Mouse (Mus musculus) embryonic facial prominence, embryonic 11.5 days (tissue): ENCODE data around the gene Gm14548. TPM values are rescaled to one million over a fixed set of nuclear protein-coding genes. Genes with fewer than 3 reads are reported as not detected.
"Not testable (repeated sequence)": the region's sequence is repeated elsewhere in the genome, so short reads cannot be mapped to it uniquely, and the experiment has no call there.

ENCODE experiments used
- ATAC-seq: fragments of 200-750 bp; cut with Nextera tagmentation; replicated peaks from 2 replicates; pipeline ENCODE4 v1.8.0; 2017; ENCODE audit warnings: low read depth; ENCODE audit not compliant: insufficient number of reproducible peaks, low FRiP score, low TSS enrichment
- DNase-seq: peaks from one replicate; pipeline ENCODE4 v3.0.0-alpha.2; 2015; ENCODE audit warnings: low spot score
- H3K27ac ChIP-seq: fragments of 300-500 bp; sonication (generic); replicated peaks from 2 replicates; pipeline ENCODE4 v1.5.1; 2014; ENCODE audit warnings: mild to moderate bottlenecking, low read depth, low read length, control low read depth
- H3K27me3 ChIP-seq: fragments of 300-500 bp; sonication (generic); 2 replicates; pipeline ENCODE4 v1.6.1; 2014; ENCODE audit warnings: mild to moderate bottlenecking, low read length, moderate library complexity, mixed read lengths; ENCODE audit not compliant: control insufficient read depth, insufficient read depth
- H3K36me3 ChIP-seq: fragments of 300-500 bp; sonication (generic); replicated peaks from 2 replicates; pipeline ENCODE4 v1.6.1; 2014; ENCODE audit warnings: low read depth, mild to moderate bottlenecking, low read length, moderate library complexity, mixed read lengths; ENCODE audit not compliant: control insufficient read depth, insufficient read depth
- H3K4me1 ChIP-seq: fragments of 300-500 bp; sonication (generic); 2 replicates; pipeline ENCODE4 v1.6.1; 2014; ENCODE audit warnings: low read length, mixed read lengths; ENCODE audit not compliant: control insufficient read depth, insufficient read depth
- H3K4me2 ChIP-seq: fragments of 300-500 bp; sonication (generic); 2 replicates; pipeline ENCODE4 v1.6.1; 2014; ENCODE audit warnings: low read depth, mild to moderate bottlenecking, control low read depth, low read length, moderate library complexity
- H3K4me3 ChIP-seq: fragments of 300-500 bp; sonication (generic); 2 replicates; pipeline ENCODE4 v1.5.1; 2014; ENCODE audit warnings: low read depth, low read length, control low read depth
- H3K9ac ChIP-seq: fragments of 300-500 bp; sonication (generic); replicated peaks from 2 replicates; pipeline ENCODE4 v1.6.1; 2014; ENCODE audit warnings: mild to moderate bottlenecking, control low read depth, low read length
- H3K9me3 ChIP-seq: fragments of 300-500 bp; sonication (generic); replicated peaks from 2 replicates; pipeline ENCODE4 v1.6.1; 2016; ENCODE audit warnings: mild to moderate bottlenecking, low read length, inconsistent platforms, mixed read lengths; ENCODE audit not compliant: control insufficient read depth
- WGBS: fragments of 180-500 bp; shearing (Covaris S2); extraction: QIAGEN DNeasy Blood & Tissue Kit; methylation state at CpG from one replicate; pipeline ENCODE4 v1.1.7; 2014; 5-methylcytosine and 5-hydroxymethylcytosine counted together
- polyA plus RNA-seq: library from polyadenylated mRNA; unstranded; fragments of >200 nt; fragmentation: Nextera tagmentation; extraction: Ambion mirVana; gene quantifications from 2 replicates; pipeline ENCODE4 v1.2.1, GENCODE M21; 2014

Gm14548 gene
- polyA plus RNA-seq = 0.11 TPM in 1 of 2 replicates, not detected in the other

GRCm38 (mm10) chr7:3898036-3898590 lies at the start of gene Gm14548:
Gm14548 (minus strand) TSS chr7:3898120.
- DNase-seq, H3K4me2 ChIP-seq, H3K27me3 ChIP-seq, H3K4me3 ChIP-seq, H3K36me3 ChIP-seq, H3K4me1 ChIP-seq, H3K9ac ChIP-seq, H3K27ac ChIP-seq, ATAC-seq, H3K9me3 ChIP-seq: not testable (repeated sequence)
- WGBS = 62% methylated on average over 3 of the region's 3 CpGs

- no peak for DNase-seq
These were observed 48.2 kb upstream of the Gm14548 start for GRCm38 (mm10) chr7:3946117-3946516.

GRCm38 (mm10) chr7:3940915-3941314 lies 43.0 kb upstream of the Gm14548 start:
- H3K27me3 ChIP-seq = no peaks in the 10 kb centered on the region
- H3K27ac ChIP-seq = no peak overlapping the region
- 74% methylated on average over 3 of the region's 3 CpGs for WGBS
- no peaks in the 10 kb centered on the region for H3K4me1 ChIP-seq
- H3K36me3 ChIP-seq = no peaks in the 10 kb centered on the region
- DNase-seq = no peak
- H3K9me3 ChIP-seq = no peaks in the 10 kb centered on the region
- H3K9ac ChIP-seq = no peak overlapping the region
- no peak overlapping the region for H3K4me3 ChIP-seq
- no peak for ATAC-seq
- H3K4me2 ChIP-seq = no peak overlapping the region

More at GRCm38 (mm10) chr7:3946117-3946516, 48.2 kb upstream of the Gm14548 start:
- no peaks in the 10 kb centered on the region for H3K27me3 ChIP-seq
- H3K4me3 ChIP-seq = no peak overlapping the region
- WGBS = 74% methylated on average over 4 of the region's 4 CpGs
- ATAC-seq = no peak
- H3K4me1 ChIP-seq = no peaks in the 10 kb centered on the region
- no peaks in the 10 kb centered on the region for H3K9me3 ChIP-seq
- no peak overlapping the region for H3K9ac ChIP-seq
- no peak overlapping the region for H3K4me2 ChIP-seq
- H3K27ac ChIP-seq = no peak overlapping the region
- no peaks in the 10 kb centered on the region for H3K36me3 ChIP-seq

- no peaks in the 10 kb centered on the region for H3K4me1 ChIP-seq
- no peak overlapping the region for H3K9ac ChIP-seq
- no peak overlapping the region for H3K4me2 ChIP-seq
- DNase-seq (no peak), ATAC-seq (no peak)
- no peaks in the 10 kb centered on the region for H3K27me3 ChIP-seq
- 62% methylated on average over 1 of the region's 1 CpGs for WGBS
- no peaks in the 10 kb centered on the region for H3K9me3 ChIP-seq
- no peak overlapping the region for H3K4me3 ChIP-seq
- H3K36me3 ChIP-seq = no peaks in the 10 kb centered on the region
- H3K27ac ChIP-seq = no peak overlapping the region
These were observed 42.1 kb upstream of the Gm14548 start for GRCm38 (mm10) chr7:3939866-3940525.

GRCm38 (mm10) chr7:3935473-3935872 lies 37.6 kb upstream of the Gm14548 start:
- not testable (repeated sequence) for H3K27me3 ChIP-seq, DNase-seq

GRCm38 (mm10) chr7:3915387-3915786 lies 17.5 kb upstream of the Gm14548 start, which contains the start of gene Lilra6:
Lilra6 (minus strand) TSS chr7:3915503.
- not testable (repeated sequence) for ATAC-seq, DNase-seq

More at GRCm38 (mm10) chr7:3935473-3935872, 37.6 kb upstream of the Gm14548 start:
- not testable (repeated sequence) for H3K27ac ChIP-seq, H3K36me3 ChIP-seq, H3K4me1 ChIP-seq, H3K4me3 ChIP-seq, ATAC-seq, H3K9me3 ChIP-seq, H3K9ac ChIP-seq, H3K4me2 ChIP-seq

GRCm38 (mm10) chr7:3903704-3904103 lies 5.8 kb upstream of the Gm14548 start:
- WGBS = 25% methylated on average over 1 of the region's 1 CpGs
- no peaks in the 10 kb centered on the region for H3K9me3 ChIP-seq

More at GRCm38 (mm10) chr7:3915387-3915786, 17.5 kb upstream of the Gm14548 start, which contains the start of gene Lilra6:
- H3K27me3 ChIP-seq, H3K4me2 ChIP-seq, H3K27ac ChIP-seq, H3K9me3 ChIP-seq, H3K9ac ChIP-seq, H3K4me1 ChIP-seq, H3K36me3 ChIP-seq, H3K4me3 ChIP-seq: not testable (repeated sequence)
- 75% methylated on average over 2 of the region's 2 CpGs for WGBS

GRCm38 (mm10) chr7:3875032-3875431 lies 22.9 kb downstream of the Gm14548 start:
- H3K9ac ChIP-seq, ATAC-seq, H3K27me3 ChIP-seq, H3K4me2 ChIP-seq, DNase-seq, H3K36me3 ChIP-seq, H3K4me3 ChIP-seq, H3K27ac ChIP-seq, H3K9me3 ChIP-seq, H3K4me1 ChIP-seq: not testable (repeated sequence)
- no CpG with 5 or more reads among the region's 1 CpGs for WGBS

More at GRCm38 (mm10) chr7:3903704-3904103, 5.8 kb upstream of the Gm14548 start:
- no peak overlapping the region for H3K4me2 ChIP-seq
- H3K4me3 ChIP-seq = no peak overlapping the region
- ATAC-seq = no peak
- no peak for DNase-seq
- H3K27me3 ChIP-seq = no peaks in the 10 kb centered on the region
- H3K9ac ChIP-seq = no peak overlapping the region
- no peaks in the 10 kb centered on the region for H3K36me3 ChIP-seq
- no peaks in the 10 kb centered on the region for H3K4me1 ChIP-seq
- H3K27ac ChIP-seq = no peak overlapping the region
